Mouse (Mus musculus) MEL (cell line): ENCODE results near the gene Polr3f.

Source experiments
- CHD1 ChIP-seq: IDR thresholded peaks from 2 replicates; pipeline ENCODE4 v1.6.1; 2012; ENCODE audit warnings: low read depth, mild to moderate bottlenecking, inconsistent platforms, low read length, improper control_type of control experiment
- CHD2 ChIP-seq: IDR thresholded peaks from 2 replicates; pipeline ENCODE4 v1.6.1; 2011; ENCODE audit warnings: low read length, improper control_type of control experiment
- CTCF ChIP-seq, 3 experiments: IDR thresholded peaks in 2 of 3; conservative IDR thresholded peaks in 1 of 3; 2 replicates each; pipeline ENCODE4 v1.5.1; 2011 to 2012; ENCODE audit warnings: low read length in 3 of 3, low read depth in 2 of 3, mild to moderate bottlenecking in 2 of 3, improper control_type of control experiment in 1 of 3, inconsistent platforms in 1 of 3, mixed read lengths in 1 of 3, moderate library complexity in 1 of 3; ENCODE audit not compliant: control insufficient read depth in 1 of 3, insufficient read depth in 1 of 3, poor library complexity in 1 of 3, severe bottlenecking in 1 of 3
- EP300 ChIP-seq, 2 experiments: IDR thresholded peaks; 2 replicates each; pipeline ENCODE4 v1.6.1; 2011; ENCODE audit warnings: improper control_type of control experiment in 2 of 2, low read length in 2 of 2, low read depth in 1 of 2, mild to moderate bottlenecking in 1 of 2
- GATA1 ChIP-seq: IDR thresholded peaks from 2 replicates; pipeline ENCODE4 v1.6.1; 2011; ENCODE audit warnings: low read depth, low read length, improper control_type of control experiment
- KAT2A ChIP-seq: conservative IDR thresholded peaks from 2 replicates; pipeline ENCODE4 v1.6.1; 2012; ENCODE audit warnings: low read depth, low read length, improper control_type of control experiment, inconsistent platforms
- MAX ChIP-seq: IDR thresholded peaks from 2 replicates; pipeline ENCODE4 v1.6.1; 2011; ENCODE audit warnings: low read length, improper control_type of control experiment
- MEF2A ChIP-seq: IDR thresholded peaks from 2 replicates; pipeline ENCODE4 v1.6.1; 2014; ENCODE audit warnings: low read depth, mild to moderate bottlenecking, inconsistent platforms, low read length, improper control_type of control experiment; ENCODE audit not compliant: poor library complexity, insufficient replicate concordance, severe bottlenecking; ENCODE audit errors: extremely low read depth
- MXI1 ChIP-seq: IDR thresholded peaks from 2 replicates; pipeline ENCODE4 v1.6.1; 2011; ENCODE audit warnings: mild to moderate bottlenecking, low read depth, low read length, improper control_type of control experiment
- NRF1 ChIP-seq: IDR thresholded peaks from 2 replicates; pipeline ENCODE4 v1.6.1; 2014; ENCODE audit warnings: low read depth, mild to moderate bottlenecking, inconsistent platforms, low read length, improper control_type of control experiment, moderate library complexity; ENCODE audit not compliant: poor library complexity, insufficient read depth, severe bottlenecking
- POLR2A ChIP-seq, 2 experiments: IDR thresholded peaks; 2 replicates each; pipeline ENCODE4 v1.6.1; 2011 to 2012; ENCODE audit warnings: low read length in 2 of 2, mild to moderate bottlenecking in 2 of 2, control low read depth in 1 of 2, improper control_type of control experiment in 1 of 2, low read depth in 1 of 2, moderate library complexity in 1 of 2; ENCODE audit not compliant: control insufficient read depth in 1 of 2, insufficient read depth in 1 of 2, poor library complexity in 1 of 2
- TAL1 ChIP-seq: IDR thresholded peaks from 2 replicates; pipeline ENCODE4 v1.6.1; 2012; ENCODE audit warnings: mild to moderate bottlenecking, inconsistent platforms, low read length, moderate library complexity, mixed read lengths
- UBTF ChIP-seq: IDR thresholded peaks from 2 replicates; pipeline ENCODE4 v1.6.1; 2012; ENCODE audit warnings: low read depth, mild to moderate bottlenecking, inconsistent platforms, low read length, improper control_type of control experiment, moderate library complexity, borderline replicate concordance; ENCODE audit not compliant: insufficient read depth
- USF1 ChIP-seq: IDR thresholded peaks from 2 replicates; pipeline ENCODE4 v1.6.1; 2014; ENCODE audit warnings: low read depth, mild to moderate bottlenecking, inconsistent platforms, low read length, improper control_type of control experiment, moderate library complexity

GRCm38 (mm10) chr2:144545481-144545880, 18.0 kb downstream of the Polr3f start:
- TF ChIP-seq CTCF (IDR thresholded peaks at IDR 0.05 in 2 of 3, conservative IDR thresholded peaks at IDR 0.05 in 1 of 3; ENCODE audit: control insufficient read depth in 1 of 3, insufficient read depth in 1 of 3, low read depth in 2 of 3, low read length in 3 of 3, poor library complexity in 1 of 3, severe bottlenecking in 1 of 3) (no peak), EP300 (IDR thresholded peaks at IDR 0.05; ENCODE audit: low read depth in 1 of 2, low read length in 2 of 2) (no peak), KAT2A (no peak), NRF1 (no peak), GATA1 (no peak), CHD2 (no peak), UBTF (no peak), MEF2A (no peak), CHD1 (no peak), MAX (no peak), POLR2A (IDR thresholded peaks at IDR 0.05; ENCODE audit: control insufficient read depth in 1 of 2, insufficient read depth in 1 of 2, low read depth in 1 of 2, low read length in 2 of 2, poor library complexity in 1 of 2) (no peak), TAL1 (no peak), MXI1 (no peak), USF1 (no peak)
